Mouse (Mus musculus): ENCODE measurements around the gene Dhx58.

Gene Dhx58

DNA sequence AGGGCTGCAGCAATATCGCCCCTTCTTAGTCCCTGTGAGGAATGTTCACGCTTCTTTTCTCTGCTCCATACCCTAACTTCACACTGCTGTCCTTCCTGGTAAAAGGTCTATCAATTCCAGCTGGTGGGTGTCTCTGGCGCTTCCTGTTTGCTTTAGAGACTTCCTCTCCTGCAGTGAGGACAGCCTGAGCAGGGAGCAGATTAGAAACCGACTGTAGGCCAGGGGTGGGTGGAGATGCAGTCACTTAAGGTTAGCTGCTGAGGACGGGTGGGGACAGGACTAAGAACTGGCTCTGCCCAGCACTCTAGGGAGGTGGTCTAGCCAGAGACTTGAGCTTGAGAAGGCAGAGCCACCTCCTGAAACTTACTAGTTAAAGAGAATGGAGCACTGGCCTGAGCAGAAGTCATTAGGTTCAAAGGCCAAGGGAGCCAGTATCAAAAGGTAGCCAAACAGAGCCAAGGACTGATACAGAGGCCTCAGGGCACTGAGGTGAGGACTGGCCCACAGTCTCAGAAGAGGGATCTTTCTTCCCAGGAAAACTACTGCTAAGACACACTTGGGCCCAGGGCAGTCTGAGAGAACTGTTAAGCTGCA is 20.9 kb upstream of the Dhx58 start:
- intact Hi-C loops (cut with DNase I): no loop called here

DNA sequence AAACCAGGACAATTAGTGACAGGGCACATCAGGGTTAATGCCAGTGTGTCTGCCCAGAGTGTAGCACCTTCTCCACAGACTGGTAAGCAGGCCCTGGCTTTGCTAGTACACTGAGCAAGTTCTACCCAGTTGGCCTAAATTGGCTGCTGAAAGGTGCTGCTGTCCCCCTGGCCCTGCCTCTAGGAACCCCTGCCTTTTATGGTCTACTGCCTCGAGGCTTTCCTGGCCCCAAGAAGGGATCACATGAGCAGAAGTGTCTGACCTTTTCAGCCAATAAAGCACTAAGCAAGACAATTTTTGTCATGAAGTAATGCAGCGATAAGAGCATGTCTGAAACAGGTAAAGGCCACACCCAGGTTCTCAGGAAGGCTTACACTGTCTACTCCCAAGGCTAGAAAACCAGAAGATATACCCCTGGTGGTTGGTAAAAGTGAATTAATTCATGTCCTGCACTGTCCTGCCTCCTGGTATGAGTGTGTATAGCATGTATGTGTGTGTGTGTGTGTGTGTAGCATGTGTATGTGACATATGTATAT is 18.5 kb upstream of the Dhx58 start:
- intact Hi-C loops (cut with DNase I): no loop called here

- intact Hi-C loops (cut with DNase I): no loop called here
Observed at GRCm38 (mm10) chr11:100721776-100722492, 17.9 kb upstream of the Dhx58 start.

DNA sequence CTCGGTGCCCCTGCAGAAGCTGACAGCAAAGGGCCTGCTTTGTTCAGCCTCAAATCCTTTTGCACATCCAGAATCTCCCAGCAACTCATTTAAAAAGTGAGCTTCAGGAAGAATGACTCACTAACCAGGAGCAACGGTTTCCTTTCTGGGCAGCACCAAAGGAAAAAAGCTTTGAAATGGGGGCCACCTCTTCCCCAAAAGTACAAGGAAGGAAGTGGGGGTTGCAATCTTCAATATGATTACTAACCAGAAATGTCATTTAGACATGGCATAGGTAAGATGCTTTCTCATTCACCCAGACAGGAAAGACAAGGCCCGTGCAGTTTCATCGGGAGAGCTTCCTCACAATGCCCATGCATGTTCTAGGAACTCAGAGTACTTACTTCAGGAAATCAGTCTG is 17.2 kb upstream of the Dhx58 start:
- intact Hi-C loops (cut with DNase I): no loop called here

GRCm38 (mm10) chr11:100720345-100720744 is 16.3 kb upstream of the Dhx58 start:
- intact Hi-C loops (cut with DNase I): no loop called here

DNA sequence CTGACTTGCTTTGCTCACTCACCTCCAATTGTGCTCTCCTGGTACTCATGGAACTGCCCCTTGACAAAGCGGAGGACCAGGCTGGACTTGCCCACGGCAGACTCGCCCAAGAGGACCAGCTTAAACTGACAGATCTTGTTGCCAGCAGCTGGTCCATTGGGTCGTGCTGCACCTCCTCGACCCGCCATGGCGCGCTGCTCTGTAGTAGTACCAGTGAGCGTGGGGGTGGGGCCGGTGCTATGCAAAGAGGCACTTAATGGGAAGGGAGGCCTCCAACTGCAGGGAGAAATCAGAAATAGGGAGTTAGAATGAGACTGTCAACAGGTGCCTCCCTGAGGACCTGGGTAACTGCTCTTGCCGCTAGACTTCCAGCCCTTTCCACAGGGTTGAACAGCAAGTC is 15.8 kb upstream of the Dhx58 start:
- intact Hi-C loops (cut with DNase I): no loop called here

DNA sequence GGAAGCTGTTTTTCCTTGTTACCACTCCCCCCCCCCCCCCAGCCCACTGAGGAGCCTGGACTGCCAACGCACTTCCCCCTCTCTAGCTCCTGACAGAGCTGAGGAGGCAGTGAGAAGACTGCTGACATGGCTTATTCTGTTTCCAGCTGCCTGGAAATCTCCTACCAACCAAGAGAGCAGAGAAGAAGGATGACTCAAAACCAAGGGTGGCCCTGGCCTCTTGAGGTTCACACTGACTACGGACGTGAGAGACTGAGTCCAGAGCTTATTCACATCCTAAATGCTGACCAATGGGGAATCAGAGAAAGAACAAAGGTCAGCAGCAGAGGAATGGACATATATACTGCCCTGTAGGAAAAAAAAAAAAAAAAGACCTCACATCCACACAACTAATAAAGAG is 15.2 kb upstream of the Dhx58 start:
- intact Hi-C loops (cut with DNase I): no loop called here

DNA sequence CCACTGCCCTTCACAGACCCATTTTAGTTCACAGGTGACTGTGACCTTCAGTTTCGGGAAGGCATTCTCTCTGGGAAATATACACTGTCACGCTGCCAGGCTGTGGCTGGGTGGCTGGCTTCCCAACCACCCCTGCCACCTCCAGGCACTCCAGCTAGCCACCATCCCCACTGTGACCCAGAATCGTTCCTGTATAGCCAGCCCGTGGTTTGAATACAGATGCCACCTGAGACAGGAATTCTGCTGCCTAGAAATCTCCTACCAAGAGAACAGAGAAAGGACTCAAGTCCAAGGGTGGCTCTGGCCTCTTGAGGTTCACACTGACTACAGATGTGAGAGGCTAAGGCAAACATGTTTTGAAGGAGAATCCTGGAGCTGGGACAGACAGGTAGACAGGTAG is 14.8 kb upstream of the Dhx58 start:
- intact Hi-C loops (cut with DNase I): no loop called here

GRCm38 (mm10) chr11:100718462-100718861 is 14.4 kb upstream of the Dhx58 start:
- intact Hi-C loops (cut with DNase I): no loop called here

DNA sequence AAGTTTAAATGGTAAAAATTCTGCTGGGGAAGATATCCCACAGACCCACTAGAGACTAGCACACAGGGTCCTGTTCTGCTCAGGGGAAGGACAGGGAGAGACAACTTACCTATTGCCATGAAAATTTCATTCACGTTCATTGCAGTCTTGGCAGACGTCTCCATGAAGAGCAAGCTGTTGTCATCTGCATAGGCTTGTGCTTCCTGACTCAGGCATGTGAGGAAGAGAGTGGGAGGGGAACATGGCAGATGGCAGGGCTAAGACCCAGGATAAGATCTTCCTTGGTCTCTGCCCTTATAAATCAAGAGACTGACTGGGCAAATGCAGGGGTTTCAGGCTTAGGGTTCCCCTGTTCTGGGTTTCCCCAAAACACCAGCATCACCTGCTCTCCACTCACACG is 12.6 kb upstream of the Dhx58 start:
- intact Hi-C loops (cut with DNase I): no loop called here

DNA sequence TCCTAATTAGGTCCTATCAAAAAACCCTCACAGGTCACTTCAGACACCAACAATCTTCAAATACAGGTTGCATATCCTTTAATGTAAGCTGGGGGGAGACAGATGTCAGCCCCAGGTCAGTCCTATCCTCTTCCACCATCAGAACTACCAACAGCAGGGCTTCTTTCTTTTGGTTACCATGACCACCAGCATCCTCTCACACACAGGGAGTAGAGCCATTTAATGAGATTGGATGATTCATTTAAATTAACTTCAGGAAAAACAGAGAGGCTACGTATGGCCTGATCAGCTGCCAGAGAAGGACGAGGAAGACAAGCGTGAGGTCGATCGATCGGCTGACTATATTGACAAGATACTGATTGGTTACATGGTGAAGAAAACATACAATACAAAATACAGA is 10.9 kb upstream of the Dhx58 start:
- intact Hi-C loops (cut with DNase I): loop anchor here (5.0 kb wide), 2 partner anchors 32 to 47 kb away; partner anchors contain the start of gene Hcrt

- intact Hi-C loops (cut with DNase I): loop anchor here (5.0 kb wide), 2 partner anchors 33 to 48 kb away; partner anchors contain the start of gene Hcrt
Observed at GRCm38 (mm10) chr11:100714534-100714915, 10.5 kb upstream of the Dhx58 start.

DNA sequence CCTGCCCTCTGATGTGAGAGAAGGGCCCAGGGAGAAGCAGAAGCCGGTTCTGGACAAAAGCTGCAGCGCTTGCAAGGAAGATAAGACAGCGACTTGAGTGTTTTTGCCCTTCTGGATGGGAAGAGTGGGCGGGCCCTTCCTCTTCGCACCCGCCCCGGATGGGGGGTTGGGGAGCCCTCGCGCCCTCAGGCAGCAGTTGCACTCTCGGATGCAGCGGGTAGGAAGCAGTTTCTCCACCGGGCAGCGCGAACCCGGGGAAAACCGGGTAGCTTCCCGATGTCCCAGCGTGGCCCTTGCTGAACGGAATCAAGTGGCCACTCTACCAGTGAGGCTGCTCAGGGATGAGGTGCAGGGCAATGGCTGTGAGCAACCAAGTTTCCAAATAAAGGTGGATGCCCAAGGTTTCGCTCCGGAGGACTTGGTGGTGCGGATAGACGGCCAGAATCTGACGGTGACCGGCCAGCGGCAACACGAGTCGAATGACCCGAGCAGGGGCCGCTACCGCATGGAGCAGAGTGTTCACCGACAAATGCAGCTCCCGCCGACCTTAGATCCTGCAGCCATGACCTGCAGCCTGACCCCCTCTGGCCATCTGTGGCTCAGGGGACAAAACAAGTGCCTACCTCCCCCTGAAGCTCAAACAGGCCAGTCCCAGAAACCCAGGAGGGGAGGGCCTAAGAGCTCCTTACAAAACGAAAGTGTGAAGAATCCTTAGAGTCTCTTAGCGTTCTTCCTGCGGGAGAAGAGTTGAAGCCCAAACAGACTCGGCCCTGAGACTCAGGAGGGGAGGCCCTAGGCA is 9.9 kb upstream of the Dhx58 start, which contains the start of gene Hspb9:
Gene Hspb9 (plus strand): TSS at position 116 of the 799 bp plus-strand sequence.
- intact Hi-C loops (cut with DNase I): loop anchor here (5.0 kb wide), 2 partner anchors 33 to 48 kb away; partner anchors contain the start of gene Hcrt

DNA sequence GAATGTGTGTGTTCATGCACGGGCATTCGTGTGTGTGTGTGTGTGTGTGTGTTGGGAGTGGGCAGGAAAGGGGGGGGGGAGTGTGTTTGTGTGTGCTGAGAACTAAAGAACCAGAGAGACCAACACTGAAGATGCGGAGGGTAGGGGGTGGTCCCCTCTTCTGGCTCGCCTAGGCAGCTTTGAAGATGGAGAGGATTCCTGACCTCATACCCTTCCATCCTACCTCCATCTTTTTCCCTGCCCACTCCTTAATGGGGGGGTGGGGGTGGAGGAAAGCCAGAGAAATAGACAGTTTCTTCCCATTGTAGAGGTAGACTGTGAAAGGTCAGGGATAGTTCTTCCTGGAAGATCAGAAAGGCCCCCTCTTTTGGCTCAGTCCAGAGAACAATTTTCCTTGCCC is 9.1 kb upstream of the Dhx58 start:
- intact Hi-C loops (cut with DNase I): loop anchor here (5.0 kb wide), 2 partner anchors 34 to 49 kb away; partner anchors contain the start of gene Hcrt

DNA sequence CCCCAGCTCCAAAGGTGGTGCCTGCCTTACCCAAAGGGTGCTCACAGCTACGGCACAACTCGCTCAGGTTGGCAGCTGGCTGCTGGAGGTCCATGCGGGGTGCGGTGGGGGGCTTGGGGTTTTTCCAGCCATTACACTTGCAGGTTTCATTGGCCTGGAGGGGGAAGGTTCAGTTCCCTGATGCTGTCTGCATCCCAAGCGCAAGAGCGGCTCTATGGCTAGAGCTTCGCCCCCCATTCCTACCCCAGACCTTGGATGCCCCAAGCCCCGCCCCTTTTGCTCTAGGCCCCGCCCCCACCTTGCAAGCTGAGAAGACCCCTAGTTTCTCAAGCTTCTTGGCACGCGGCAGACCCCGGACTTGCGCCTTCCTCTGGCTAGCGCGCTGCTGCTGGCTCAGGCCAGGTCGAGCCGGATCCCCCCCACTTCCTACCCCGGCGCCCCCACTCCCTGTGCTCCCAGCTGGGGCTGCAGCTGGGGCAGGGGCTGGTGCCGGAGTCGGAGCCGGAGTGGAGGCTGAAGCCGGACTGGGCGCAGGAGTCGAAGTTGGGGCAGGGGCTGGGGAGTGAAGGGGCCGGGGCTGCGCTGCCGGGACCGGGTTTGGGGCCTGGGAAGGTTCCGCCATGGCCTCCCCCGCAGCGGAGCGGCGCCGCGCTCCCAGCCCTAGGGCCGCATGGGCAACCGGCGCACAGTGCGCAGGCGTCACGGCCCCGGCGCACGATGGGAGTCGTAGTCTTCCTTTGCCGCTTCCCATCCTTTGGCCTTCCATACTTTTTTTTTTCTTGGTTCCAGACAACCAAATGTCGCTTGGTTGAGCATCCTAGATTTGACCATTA is 7.9 kb upstream of the Dhx58 start, which contains the start of gene Kat2a:
Gene Kat2a (minus strand): TSS at position 683 of the 833 bp plus-strand sequence.
- intact Hi-C loops (cut with DNase I): loop anchor here (5.0 kb wide), 2 partner anchors 35 to 50 kb away; partner anchors contain the start of gene Hcrt

DNA sequence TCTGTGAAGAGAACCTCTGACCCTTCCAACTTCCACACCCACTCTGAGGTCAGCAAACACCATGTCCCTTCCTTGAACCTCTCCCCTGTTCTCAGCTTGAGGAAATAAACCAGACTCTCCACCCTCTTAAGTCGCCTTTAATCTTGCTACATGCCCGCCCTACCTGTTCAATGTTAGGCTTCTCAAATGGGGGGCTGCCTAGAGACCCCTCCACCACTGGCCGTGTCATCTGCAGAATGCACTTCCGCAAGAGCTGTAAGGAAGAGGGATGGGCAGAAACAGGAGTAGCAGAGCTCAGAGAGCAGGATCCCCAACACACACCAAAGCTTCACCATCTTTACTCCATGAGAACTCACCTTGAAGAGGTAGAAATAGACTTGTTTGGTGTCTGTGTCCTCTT is 6.9 kb upstream of the Dhx58 start:
- intact Hi-C loops (cut with DNase I): loop anchor here (5.0 kb wide), 2 partner anchors 36 to 51 kb away; partner anchors contain the start of gene Hcrt

GRCm38 (mm10) chr11:100710528-100710927 is 6.5 kb upstream of the Dhx58 start:
- intact Hi-C loops (cut with DNase I): loop anchor here (5.0 kb wide), 2 partner anchors 37 to 52 kb away; partner anchors contain the start of gene Hcrt

GRCm38 (mm10) chr11:100709201-100709810 is 5.2 kb upstream of the Dhx58 start:
- intact Hi-C loops (cut with DNase I): no loop called here

GRCm38 (mm10) chr11:100705095-100705747 is 1.1 kb upstream of the Dhx58 start:
- intact Hi-C loops (cut with DNase I): no loop called here
